Mouse (Mus musculus): ENCODE data around the gene Sgcd.
A peak's percentile ranks its signal among the peaks of the same experiment; 100 is the strongest.

Gene Sgcd

DNA sequence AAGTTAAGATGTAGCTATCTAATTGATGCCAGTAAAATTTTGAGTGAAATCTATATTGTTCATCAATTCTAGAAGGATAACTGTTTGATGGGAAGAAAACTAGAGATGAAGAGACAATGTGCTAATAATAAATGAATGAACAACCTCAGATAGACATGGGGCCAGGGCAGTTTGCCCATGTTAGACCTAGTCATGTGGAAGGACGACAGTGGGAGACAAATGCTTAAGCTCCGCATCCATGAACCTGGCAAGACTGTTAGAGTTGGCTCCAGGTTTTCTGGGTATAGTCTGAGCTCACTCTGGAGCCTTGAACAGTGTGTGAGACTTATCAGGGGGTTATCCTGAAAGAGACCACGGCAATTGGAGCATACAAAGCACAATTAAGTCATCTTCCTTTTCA lies 860.4 kb downstream of the Sgcd start:
- no peak for DNase-seq

DNA sequence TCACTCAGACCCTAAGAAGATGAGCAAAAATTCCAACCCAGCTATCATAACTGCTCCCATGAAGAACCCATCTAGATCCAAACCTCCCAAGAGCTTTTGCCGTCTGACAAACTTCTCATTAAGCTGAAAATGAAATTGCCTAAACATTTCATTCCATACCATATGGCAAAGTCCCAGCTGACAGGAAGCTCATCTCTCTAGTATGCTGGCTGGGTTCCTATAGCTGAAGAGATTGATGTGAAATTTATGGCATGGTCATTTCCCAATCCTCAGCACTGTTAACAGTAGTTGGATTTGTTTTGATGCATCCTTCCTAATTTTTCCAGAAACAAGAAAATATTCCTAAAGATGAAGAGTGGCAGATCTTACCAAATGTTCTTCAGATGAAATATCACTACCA lies 867.9 kb downstream of the Sgcd start:
- no peak for DNase-seq

DNA sequence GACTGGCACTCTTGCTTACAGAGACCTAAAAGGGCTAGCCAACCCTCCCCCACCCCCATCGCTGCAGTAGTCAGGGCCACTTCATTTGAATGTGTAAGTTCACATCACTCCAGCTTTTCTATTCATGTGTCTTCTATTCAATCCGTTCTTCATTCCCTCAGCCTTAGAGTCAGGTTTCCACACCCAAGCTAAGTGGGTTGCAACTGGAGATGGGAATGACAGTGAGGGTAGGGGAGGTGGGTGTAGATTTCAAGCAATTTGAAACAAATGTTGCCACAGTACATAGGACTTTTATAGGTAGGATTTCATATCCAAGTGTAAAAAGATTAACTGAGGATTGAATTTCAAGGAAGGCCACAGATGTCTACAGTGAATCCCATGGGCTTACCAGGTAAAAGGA lies 870.9 kb downstream of the Sgcd start:
- DNase-seq, result no peak

DNA sequence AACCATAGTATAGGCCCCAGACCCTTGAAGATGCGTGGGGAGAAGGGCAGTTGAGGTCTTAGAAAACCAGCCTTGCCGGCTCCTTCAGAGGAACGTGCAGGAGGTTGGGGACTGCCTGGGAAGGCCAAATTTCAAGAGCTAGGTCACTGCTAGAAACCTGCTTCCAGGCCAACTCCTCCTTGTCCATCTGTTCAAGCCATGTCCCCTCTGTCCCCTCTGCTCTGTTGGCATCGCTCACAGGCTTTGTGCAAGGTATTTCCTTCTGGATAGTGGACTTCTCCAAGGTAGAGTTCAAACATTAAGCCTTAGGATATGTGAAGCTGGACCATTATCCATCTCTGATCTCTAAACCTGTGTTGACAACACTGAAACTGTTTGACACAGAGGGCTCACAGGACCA lies 874.4 kb downstream of the Sgcd start:
- peak; percentile 2 for DNase-seq

DNA sequence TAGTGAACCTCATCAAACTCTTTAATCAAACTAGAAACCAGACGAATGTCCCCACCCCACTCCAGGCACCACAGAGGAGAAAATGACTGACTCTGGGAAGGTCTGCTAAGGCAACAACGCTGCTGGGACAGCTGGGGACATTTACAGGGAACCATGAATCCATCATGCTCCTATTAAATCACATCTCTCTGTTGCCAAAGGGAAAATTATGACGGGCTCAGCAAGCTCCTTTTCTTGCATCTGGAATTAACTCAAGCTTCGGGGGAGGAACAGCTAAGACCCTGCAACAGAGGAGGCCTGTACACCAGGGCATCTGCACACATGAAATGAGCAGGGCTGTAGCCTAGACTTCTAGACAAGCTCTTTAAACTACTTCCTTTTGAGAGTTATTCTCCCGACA lies 875.7 kb downstream of the Sgcd start:
- DNase-seq, result no peak

DNA sequence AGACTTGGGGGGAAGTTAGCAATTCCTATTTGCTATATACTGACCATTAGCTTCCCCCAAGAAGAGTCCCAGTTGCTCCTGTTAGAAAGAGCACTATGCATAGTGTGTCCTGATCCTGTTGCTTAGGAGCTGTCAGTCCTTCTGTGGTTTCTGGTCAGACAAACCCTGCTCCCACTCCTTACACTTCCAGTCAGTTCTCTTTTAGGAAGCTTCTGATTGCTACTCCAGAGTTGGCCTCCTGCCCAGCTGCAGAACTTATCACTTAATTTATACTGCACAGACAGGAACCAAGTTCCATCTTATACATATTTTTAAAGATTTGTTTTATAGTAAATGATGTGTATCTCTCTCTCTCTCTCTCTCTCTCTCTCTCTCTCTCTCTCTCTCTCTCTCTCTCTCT lies 878.5 kb downstream of the Sgcd start:
- no peak for DNase-seq

DNA sequence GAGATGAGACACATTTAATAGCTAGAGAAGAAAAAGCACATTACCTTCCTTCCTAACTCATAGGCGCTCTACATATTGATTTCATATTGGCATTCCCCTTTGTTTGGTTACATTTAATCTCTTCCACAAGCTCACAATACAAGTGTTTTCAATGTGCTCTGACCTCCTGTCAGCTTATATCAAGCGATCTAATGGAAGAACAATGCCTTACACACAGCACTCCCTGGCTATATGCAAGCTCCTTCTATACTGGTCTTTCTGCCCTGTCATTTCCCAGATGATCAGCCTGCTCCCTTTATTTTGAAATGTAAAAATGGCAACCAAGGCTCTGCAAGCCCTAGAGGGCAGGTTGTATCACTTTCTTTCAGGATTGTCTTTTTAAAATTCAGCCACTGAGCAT lies 881.1 kb downstream of the Sgcd start:
- no peak for DNase-seq

DNA sequence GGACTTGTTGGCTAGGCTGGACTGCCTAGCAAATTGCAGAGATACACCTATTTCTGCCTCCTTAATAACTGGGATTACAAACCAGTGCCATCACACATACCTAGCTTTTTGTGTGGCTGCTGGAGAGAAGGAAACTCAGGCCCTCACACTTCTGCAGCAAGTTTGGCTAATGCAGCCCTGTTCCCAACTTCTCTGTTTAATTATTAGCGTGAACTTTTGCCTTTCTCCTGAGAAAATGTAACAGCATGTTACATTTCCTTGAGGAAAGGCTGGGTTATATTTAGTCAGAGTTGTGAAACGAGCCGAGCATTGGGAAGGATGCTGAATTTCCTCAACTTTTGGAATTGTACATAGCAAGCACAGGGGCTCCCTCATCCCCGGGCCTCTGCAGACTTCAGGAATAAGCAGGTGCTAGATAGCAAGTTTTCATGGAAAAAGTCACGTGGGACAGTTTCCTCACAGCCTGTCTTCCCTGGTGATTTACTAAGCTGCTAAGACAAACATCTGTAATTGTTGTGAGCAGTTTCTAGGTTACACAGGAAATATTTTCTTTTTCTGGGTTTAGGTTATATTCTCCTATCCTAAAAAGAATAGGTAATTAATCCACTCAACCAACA lies 895.4 kb downstream of the Sgcd start:
- DNase-seq, result no peak

DNA sequence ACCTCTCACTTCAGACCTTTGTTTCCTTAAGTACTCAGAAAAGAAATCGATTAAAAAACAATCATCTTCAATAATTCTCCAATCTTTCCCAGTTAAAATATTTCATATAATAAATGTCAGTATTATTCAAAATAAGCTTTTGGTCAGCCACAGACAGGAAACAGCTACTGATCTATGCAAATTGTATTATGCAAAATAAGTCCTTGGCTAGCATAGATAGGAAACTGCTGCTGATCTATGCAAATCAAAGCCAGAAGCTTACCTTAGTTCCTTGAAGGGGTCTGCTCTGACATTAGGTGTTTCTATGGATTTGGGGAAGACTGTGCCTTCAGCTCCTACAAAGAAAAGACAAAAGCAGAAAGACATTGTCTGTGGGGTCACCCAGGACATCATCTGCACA lies 906.3 kb downstream of the Sgcd start:
- no peak for DNase-seq

DNA sequence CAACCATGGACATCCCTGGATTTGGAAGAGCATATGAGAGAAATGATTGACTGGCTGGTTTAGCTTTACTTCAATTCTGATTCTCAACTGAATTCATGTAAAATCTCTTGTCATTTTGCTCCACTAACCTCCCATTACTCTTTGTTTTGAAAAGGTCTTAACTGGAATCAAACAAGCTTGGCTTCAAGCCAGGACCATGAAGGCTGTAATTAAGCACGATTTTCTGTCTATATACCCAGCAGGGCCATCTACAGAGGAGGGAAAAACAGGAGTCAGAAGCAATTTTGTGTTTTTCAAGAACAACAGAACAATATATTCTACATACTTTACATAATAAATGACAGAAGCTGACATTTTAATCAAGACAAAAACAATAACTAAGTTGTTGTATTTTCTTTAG lies 915.2 kb downstream of the Sgcd start:
- no peak for DNase-seq

DNA sequence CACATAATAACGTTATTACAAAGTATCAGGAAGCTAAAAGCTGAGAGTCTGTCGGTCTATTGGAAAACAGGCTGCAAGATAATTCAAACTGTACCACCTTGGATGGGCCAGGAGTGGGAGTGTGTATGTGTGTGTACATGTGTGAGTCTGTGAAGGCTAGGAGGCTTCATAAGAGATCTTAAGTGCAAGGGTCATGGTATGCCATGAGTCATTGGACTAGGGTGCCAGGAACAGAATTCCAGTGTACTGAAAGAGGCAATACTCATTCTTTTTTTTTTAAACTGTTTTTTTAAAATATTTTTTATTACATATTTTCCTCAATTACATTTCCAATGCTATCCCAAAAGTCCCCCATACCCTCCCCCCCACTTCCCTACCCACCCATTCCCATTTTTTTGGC lies 917.6 kb downstream of the Sgcd start:
- DNase-seq, result no peak

DNA sequence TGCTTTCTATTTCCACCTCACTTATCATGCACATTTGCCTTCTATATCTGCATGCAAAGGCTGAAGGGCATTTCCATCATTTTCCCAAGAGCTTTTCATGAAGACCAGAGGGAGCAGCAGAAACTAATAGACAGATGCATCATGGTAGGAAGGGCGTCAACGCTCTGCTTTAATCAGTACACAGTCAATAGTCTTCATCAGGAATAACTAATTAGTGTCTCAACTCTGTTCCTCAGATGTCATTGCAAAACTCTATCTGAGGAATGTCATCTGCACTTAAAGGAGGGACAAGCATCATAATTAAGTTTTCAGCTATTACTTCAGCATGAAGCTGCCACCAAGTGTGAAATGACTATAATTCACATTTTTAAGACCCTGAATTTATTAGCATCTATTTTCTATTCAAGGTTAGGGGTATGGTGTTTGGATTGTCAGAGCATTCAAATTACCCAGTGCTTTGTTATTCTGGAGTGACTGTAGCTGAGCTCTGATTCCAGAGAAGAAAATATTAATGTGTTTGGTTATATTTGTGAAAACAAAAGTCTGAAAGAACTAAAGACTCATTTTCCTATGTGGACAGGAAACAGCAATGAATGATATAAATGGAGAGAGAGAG lies 918.9 kb downstream of the Sgcd start:
- no peak for DNase-seq

DNA sequence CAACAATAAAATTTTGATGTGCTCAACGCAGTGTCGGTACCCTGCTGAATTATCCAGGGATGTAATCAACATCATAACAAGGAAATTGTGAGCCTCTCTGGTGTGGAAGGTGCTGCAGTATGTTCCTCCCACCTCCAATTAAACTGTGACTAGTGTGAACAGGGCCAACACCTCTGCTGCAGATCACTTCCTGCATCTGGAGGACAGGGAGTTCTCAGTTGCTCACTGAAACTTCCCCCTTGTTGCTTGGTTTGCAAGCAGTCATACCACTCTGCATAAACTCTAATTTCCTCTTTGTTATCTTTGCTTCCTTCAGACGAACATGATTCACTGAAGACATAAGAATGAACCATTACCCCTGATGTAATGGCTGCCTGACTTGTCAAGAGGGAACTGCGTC lies 925.1 kb downstream of the Sgcd start:
- no peak for DNase-seq

DNA sequence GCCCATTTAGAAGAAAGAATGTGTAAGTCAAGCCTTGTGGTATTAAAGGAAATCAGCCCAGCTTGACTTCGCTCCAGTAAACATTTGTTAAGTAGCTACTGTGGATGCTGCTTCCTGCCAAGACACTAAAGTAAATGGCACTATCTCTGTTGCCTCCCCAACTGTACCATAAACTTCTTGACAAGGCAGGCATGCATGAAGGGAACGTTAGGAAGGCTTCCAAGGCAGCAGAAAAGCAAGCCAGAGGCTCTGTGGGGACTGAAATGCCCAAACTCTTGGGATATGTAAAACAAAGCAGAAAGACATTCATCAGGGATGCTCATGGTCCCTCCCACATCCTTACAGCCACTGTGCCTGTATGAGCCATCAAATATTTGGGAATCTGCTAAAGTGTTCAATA lies 938.4 kb downstream of the Sgcd start:
- no peak for DNase-seq

DNA sequence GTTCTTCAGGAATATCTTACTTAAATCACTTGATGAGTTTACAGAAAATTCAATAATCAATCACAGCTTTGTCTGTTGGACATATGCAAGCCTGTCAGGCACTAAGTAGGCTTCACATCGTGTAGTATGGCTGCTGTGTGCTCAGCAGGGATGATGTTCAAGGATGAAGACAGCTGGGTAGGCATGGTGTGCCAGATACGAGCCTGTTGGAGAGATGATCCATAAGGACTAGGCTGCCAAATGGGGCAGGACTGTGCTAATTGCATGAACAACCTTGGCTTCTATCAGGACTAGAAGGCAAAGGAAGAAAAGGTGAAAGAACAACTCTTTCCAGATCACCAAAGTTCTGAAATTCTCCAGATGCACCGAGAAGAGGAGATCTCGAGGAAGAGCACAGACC lies 939.0 kb downstream of the Sgcd start:
- no peak for DNase-seq

DNA sequence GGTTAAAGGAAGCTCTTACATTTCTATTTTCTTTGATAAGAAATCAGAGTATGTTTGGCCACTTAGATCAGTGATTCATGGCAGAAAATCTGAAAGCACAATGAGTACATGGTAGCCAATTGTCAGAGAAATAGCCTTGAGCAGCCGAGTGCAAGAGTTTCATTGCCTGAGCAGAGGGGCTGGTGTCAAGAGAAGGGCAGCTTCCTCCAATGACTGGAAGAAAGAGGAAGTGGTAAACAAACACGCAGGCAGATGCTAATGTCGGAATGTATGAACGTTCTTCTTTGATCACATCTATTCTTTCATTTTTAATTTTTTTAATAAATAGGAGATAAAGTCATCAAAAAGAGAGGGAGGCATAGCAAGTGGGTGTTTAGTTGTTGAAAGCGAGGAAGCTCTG lies 956.5 kb downstream of the Sgcd start:
- DNase-seq, result no peak

DNA sequence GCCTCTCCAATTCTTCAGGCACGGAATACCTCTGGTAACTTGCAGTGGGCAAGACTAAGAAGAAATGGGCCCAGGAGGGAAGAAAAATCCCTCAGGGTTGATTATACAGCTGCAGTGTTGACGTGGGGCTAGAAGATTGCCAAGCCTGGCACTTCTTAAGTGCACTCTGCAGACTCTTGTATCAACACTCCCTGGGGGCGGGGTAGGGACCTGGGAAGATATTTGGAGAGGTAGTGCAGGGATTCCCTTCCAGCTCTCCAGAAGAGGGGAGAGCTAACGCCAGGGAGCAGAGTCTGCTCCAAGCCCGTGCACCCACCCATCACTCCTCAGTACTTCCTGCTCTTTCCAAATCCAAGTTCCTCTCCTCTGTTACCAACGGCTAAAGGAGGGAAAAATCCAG lies 967.9 kb downstream of the Sgcd start:
- no peak for DNase-seq

DNA sequence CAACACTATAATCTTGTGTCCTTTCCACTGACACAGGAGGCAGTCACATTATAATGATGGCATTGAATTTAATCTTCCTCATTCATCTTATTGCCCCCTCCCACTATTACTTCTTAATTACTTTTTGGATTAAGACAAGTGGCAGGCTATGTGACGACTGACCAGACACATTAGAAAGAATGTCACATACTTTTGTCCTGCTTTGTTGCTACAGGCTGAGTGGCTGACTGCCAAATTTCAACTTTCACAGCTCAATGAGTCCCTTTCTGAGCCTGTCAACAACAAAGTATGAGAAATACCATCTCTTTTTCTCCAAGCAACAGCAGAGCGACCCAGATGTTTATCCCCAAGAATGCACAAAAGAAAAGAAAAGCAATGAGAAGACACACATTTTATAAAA lies 970.6 kb downstream of the Sgcd start:
- no peak for DNase-seq

DNA sequence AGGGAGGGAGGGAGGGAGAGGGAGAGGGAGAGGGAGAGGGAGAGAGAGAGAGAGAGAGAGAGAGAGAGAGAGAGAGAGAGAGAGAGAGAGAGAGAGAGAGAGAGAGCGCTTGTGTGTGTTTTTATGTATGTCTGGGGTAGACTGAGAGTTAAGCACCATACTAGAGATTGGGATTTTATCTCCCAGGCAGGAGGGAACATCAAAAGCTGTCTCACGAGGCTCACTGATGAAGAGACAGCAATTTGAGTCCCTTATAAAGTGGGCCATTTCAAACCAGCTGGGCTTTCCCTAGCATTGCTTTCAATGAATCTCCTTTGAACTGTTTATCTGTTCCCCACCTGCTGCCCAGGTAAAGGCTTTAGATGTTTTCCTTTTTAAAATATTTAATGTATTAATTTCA lies 973.1 kb downstream of the Sgcd start:
- no peak for DNase-seq

DNA sequence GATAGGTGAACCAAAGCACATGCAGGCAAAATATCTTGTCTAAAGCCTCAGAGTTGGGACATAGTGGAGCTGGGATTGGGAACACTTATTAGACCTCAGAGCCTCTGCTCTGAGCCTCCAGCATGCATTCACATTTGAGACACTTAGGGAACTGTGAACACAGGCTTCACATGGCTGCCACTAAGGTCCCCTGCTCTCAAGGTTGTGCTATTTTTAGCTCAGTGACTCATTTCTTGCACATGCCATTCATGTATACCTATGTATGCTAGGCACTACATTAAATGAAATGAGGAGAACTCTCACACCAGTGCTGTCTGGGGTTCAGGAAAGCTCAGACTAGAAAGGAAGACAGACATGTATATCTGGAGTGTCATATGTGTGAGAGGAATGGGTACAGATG lies 974.5 kb downstream of the Sgcd start:
- DNase-seq, result no peak

DNA sequence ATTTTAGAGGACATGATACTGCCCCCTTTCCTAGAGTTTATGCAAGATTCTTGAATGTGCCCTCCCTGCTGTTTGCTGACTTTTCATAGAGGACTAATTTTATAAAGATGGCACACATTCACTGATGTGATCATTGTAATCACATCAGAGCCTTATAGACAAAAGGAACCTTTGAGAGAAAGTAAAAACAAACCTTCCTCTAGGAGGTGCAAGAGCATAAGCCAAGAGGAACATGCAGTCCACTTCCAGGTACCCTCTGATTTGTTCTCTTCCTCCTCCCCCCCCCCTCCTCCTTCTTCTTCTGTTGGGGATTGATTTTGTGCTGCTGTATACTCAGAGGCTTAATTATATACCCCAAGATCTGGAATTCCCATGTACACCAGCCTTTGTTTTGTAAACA lies 978.6 kb downstream of the Sgcd start:
- no peak for DNase-seq

DNA sequence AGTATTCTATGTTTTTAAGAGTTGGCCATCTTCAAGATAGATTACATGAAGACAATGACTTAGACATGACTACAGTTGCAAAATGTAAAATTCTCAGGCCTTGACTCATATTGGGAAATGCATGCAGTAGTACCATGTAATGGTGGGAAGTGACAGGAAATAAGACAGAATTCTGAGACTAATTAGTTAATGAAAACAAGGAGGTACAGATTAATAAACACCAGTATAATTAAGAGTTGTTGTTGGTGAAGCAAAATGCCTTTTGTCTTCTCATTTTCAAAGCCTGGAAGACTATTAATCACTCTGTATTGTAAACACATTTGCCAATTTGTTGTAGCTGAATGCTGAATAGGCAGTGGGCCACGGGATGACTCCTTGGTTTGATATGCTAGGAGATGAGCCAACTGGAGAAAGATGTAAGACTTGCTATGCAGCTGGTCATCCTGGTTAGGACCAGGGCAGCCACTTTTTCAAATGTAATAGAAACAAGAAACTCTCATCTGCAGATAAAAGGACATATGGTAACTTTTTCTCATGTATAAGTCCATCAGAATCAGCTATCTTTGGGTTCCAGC lies 983.4 kb downstream of the Sgcd start:
- DNase-seq, result no peak

DNA sequence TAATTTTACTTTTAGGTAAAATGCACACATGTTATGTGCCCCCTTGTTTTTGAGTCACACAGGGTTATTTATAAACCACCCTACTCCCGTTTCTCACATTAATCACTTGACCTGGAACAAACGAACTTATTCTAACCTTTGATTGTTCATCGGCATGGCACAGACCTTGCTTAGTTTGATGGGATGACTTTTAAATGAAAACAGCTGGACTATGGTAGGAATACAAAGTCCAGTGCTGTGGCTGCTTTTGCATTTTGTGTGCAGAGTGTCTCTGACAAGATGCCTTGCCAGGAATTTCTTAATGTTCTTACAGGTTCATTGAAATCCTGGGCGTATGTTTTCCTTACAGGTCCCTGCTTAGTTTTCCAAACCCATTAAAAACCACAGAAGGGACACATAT lies 1049.5 kb downstream of the Sgcd start:
- no peak for DNase-seq

DNA sequence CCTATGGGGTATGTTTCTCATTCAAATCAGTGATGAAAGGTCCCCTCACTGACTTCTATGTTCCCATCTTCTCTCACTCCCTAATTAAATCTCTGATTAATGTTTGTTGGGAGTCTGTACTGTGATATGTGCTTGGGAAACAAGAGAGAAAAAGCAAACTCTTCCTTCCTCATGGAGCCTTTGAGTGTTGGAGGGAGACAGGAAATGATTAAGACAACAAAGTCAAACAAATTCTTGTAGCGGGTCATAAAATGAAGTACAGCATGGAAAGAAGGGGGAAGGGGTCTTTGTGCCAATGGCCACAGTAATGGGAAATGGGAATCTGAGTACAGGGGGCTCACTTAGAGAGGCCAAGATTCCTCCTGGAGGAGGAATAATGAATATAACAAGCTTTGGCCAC lies 1063.8 kb downstream of the Sgcd start:
- no peak for DNase-seq

DNA sequence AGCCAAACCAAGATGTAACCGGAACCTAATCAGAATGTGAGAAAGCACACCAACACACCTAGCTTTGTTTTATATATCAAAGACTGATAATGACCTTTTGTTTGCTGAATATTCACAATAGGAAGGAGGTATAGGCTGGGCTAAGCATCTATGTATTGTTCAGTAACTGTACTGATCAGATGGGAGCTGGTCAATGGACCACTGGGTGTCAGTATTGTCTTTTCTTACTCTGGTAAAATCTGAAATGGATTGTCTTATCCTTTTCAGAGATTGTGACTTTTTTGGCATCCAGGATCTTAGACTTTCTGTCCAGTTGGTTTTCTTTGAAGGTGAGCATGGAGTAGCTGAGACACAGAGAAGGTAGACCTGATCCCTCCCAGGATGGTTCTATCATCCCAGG lies 1068.5 kb downstream of the Sgcd start:
- DNase-seq, result peak; percentile 12
